In the genomic region with DNA sequence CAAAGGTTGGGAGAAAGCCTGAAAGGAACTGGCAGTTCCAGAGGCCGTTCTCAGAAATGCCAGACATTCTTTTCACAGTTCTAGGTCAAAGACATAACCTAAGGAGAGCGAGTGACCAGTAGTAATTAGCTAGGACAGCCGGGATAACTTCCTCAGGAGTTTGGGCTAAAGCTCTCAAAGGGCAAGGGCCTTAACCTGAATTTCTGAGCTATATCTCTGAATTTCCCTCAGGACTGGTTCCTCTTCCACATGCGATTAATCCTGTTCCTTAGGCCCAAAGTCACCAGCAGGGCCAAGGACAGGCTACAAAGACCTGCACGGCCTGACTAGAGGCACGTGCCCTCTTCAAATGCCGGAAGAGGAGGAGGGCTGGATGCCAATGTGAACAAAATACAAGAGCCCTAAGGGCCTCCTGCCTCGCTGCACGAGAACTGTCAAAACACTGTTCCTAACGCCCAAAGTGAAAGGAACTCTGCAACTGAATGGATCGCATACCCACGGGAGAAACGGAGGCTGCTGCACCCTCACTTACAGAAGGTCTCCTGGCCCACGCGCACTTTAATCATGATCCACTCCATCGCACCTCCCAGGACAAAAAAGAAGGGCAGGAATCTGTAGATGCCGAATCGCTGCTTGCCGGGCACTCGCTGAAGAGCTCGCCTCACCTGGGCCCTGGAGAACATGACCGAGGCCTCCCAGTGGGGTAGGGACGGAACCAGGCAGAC, we compare ENCODE assay signal across 8 mouse cellular contexts. TPM values are rescaled to one million over a fixed set of nuclear protein-coding genes. Genes with fewer than 3 reads are reported as not detected.
DNase-seq lines count a peak whose midpoint lies in the region; ATAC-seq and TF ChIP-seq lines count a peak whose summit lies in the region.

No protein-coding gene starts in this region.

- peaks cover 6 to 34% of the 10 kb centered on the region in 2 experiments for H3K36me3 ChIP-seq in CH12.LX (replicated peaks in 1 of 2; ENCODE audit: control insufficient read depth in 1 of 2, insufficient read depth in 1 of 2, low read length in 1 of 2)
- peaks cover 6% of the 10 kb centered on the region; the same call in 1 of the 2 replicates for H3K36me3 ChIP-seq in heart, embryonic 11.5 days (ENCODE audit: control insufficient read depth, insufficient read depth, low read length)
- peaks cover 4% of the 10 kb centered on the region; the same call in 1 of the 2 replicates for H3K36me3 ChIP-seq in kidney, embryonic 14.5 days (ENCODE audit: control insufficient read depth, insufficient read depth, low read length)

- H3K27me3 ChIP-seq in CH12.LX (replicated peaks) = peaks cover 30% of the 10 kb centered on the region
- H3K27me3 ChIP-seq in heart, embryonic 11.5 days (ENCODE audit: control insufficient read depth, insufficient read depth, low read length) = no peaks in the 10 kb centered on the region
- no peaks in the 10 kb centered on the region for H3K27me3 ChIP-seq in kidney, embryonic 14.5 days (ENCODE audit: control insufficient read depth, insufficient read depth, low read length)

- no peak for TF ChIP-seq CTCF in CH12.LX (conservative IDR thresholded peaks at IDR 0.05 in 1 of 2, IDR thresholded peaks at IDR 0.05 in 1 of 2; ENCODE audit: low read depth in 2 of 2, low read length in 2 of 2)
- no peak for TF ChIP-seq CTCF in cortical plate, adult 2 months (IDR thresholded peaks at IDR 0.05; ENCODE audit: extremely low read depth, insufficient read depth, low read length)

- H3K79me2 ChIP-seq in CH12.LX (replicated peaks; ENCODE audit: control insufficient read depth, extremely low read depth, insufficient read depth, poor library complexity, severe bottlenecking) = peaks cover 11% of the 10 kb centered on the region

- H3K27ac ChIP-seq in CH12.LX (ENCODE audit: insufficient read depth, low read depth) = peak overlapping the region; percentile 33; the same call in 1 of the 2 replicates
- peak overlapping the region; percentile 17; the same call in 1 of the 2 replicates for H3K27ac ChIP-seq in cortical plate, adult 2 months (ENCODE audit: insufficient read depth, low read length)
- peak overlapping the region; percentile 94 for H3K27ac ChIP-seq in heart, embryonic 11.5 days (ENCODE audit: low read depth, low read length)
- peak overlapping the region; percentile 78 for H3K27ac ChIP-seq in kidney, embryonic 14.5 days (ENCODE audit: low read depth, low read length)

- peaks cover 13 to 24% of the 10 kb centered on the region in 2 experiments for H3K4me1 ChIP-seq in CH12.LX (ENCODE audit: control insufficient read depth in 1 of 2, insufficient read depth in 2 of 2)
- peaks cover 2% of the 10 kb centered on the region for H3K4me1 ChIP-seq in cortical plate, adult 2 months (ENCODE audit: control insufficient read depth, insufficient read depth, low read length)
- peaks cover 34% of the 10 kb centered on the region for H3K4me1 ChIP-seq in heart, embryonic 11.5 days (ENCODE audit: control insufficient read depth, insufficient read depth, low read length)
- peaks cover 49% of the 10 kb centered on the region for H3K4me1 ChIP-seq in kidney, embryonic 14.5 days (ENCODE audit: control insufficient read depth, insufficient read depth, low read length)

- WGBS in heart, embryonic 11.5 days (ENCODE audit: insufficient replicate concordance) = 1% methylated on average over 23 of the region's 23 CpGs
- WGBS in kidney, embryonic 14.5 days = under 1% methylated on average over 23 of the region's 23 CpGs

- dilution Hi-C loops in CH12.LX (cut with MboI; ENCODE audit: extremely low pct_ligation_motif_present, extremely low pct_unique_long_range_greater_than_20kb, low sequenced_read_pairs) = no loop called here

- in situ Hi-C loops in CH12.LX (cut with MboI; ENCODE audit: low pct_ligation_motif_present, low pct_unique_long_range_greater_than_20kb, low sequenced_read_pairs) = no loop called here

- no peaks in the 10 kb centered on the region for H3K9me3 ChIP-seq in CH12.LX (replicated peaks; ENCODE audit: low read length)
- no peaks in the 10 kb centered on the region for H3K9me3 ChIP-seq in heart, embryonic 11.5 days (replicated peaks; ENCODE audit: control insufficient read depth, low read length)
- H3K9me3 ChIP-seq in kidney, embryonic 14.5 days (ENCODE audit: control insufficient read depth, low read length) = no peaks in the 10 kb centered on the region

- ATAC-seq in heart, embryonic 11.5 days (replicated peaks; ENCODE audit: insufficient number of reproducible peaks, low FRiP score, low TSS enrichment) = no peak
- no peak for ATAC-seq in kidney, embryonic 14.5 days (ENCODE audit: low FRiP score, low TSS enrichment)

- TF ChIP-seq POLR2A in CH12.LX (IDR thresholded peaks at IDR 0.05; ENCODE audit: low read depth, low read length) = no peak
- no peak for TF ChIP-seq POLR2A in cortical plate, adult 2 months (IDR thresholded peaks at IDR 0.05; ENCODE audit: extremely low read depth, insufficient read depth, low read length)

- no peak for TF ChIP-seq EP300 in CH12.LX (IDR thresholded peaks at IDR 0.05; ENCODE audit: low read length)

- peak overlapping the region; percentile 66; the same call in 1 of the 2 replicates for H3K4me2 ChIP-seq in CH12.LX (ENCODE audit: insufficient read depth, low read depth, poor library complexity, severe bottlenecking)
- peak overlapping the region; percentile 81 for H3K4me2 ChIP-seq in heart, embryonic 11.5 days
- peak overlapping the region; percentile 89 for H3K4me2 ChIP-seq in kidney, embryonic 14.5 days (replicated peaks; ENCODE audit: low read depth, low read length)

- peak overlapping the region; percentile 61 for H3K9ac ChIP-seq in CH12.LX (ENCODE audit: insufficient read depth, low read depth)
- H3K9ac ChIP-seq in heart, embryonic 11.5 days (ENCODE audit: low read depth, low read length) = peak overlapping the region; percentile 95
- H3K9ac ChIP-seq in kidney, embryonic 14.5 days (ENCODE audit: low read depth, low read length) = peak overlapping the region; percentile 72

- H3K4me3 ChIP-seq in CH12.LX (replicated peaks in 1 of 3; ENCODE audit: low read depth in 2 of 3, low read length in 2 of 3, poor library complexity in 1 of 3) = peak overlapping the region; percentile 73 to 94 (median 75)
- H3K4me3 ChIP-seq in cortical plate, adult 2 months (ENCODE audit: insufficient read depth, low read length) = peak overlapping the region; percentile 90
- H3K4me3 ChIP-seq in heart, embryonic 11.5 days (ENCODE audit: low read depth, low read length) = peak overlapping the region; percentile 86
- peak overlapping the region; percentile 71 for H3K4me3 ChIP-seq in kidney, embryonic 14.5 days (ENCODE audit: low read length)

- DNase-seq in 416B (ENCODE audit: low read depth) = peak; percentile 85
- DNase-seq in CH12.LX (ENCODE audit: extremely low read depth) = peak; percentile 56
- DNase-seq in lung, postnatal 10 days = peak; percentile 81
- peak; percentile 30 for DNase-seq in skeletal muscle tissue, adult 2 months (ENCODE audit: low read depth, low spot score)
- DNase-seq in right cerebral cortex, postnatal 14 days = no peak

- no peak for TF ChIP-seq RAD21 in CH12.LX (IDR thresholded peaks at IDR 0.05; ENCODE audit: low read depth, low read length)

TF ChIP-seq in CH12.LX, 34 proteins besides CTCF, POLR2A, EP300 and RAD21 (continues in another document):
- TF ChIP-seq GABPA (IDR thresholded peaks at IDR 0.05; ENCODE audit: insufficient replicate concordance, low read depth, low read length) = no peak
- TF ChIP-seq HCFC1 (IDR thresholded peaks at IDR 0.05; ENCODE audit: low read depth, low read length) = no peak
- TF ChIP-seq RCOR1 (conservative IDR thresholded peaks at IDR 0.05; ENCODE audit: low read depth, low read length) = no peak
- TF ChIP-seq ETS1 (conservative IDR thresholded peaks at IDR 0.05; ENCODE audit: low read depth, low read length) = no peak
- TF ChIP-seq MYC (IDR thresholded peaks at IDR 0.05; ENCODE audit: low read depth, low read length) = peak; percentile 64; the same call in 1 of the 2 replicates
- no peak for TF ChIP-seq ZC3H11A (IDR thresholded peaks at IDR 0.05; ENCODE audit: low read depth, low read length)
- TF ChIP-seq MAX (IDR thresholded peaks at IDR 0.05; ENCODE audit: low read length) = peak; percentile 80
- peak; percentile 92 for TF ChIP-seq BHLHE40 (IDR thresholded peaks at IDR 0.05; ENCODE audit: low read depth, low read length)
- TF ChIP-seq KAT2A (IDR thresholded peaks at IDR 0.05; ENCODE audit: insufficient replicate concordance, low read length) = no peak
- TF ChIP-seq SMC3 (IDR thresholded peaks at IDR 0.05; ENCODE audit: low read depth, low read length) = no peak
- no peak for TF ChIP-seq ZMIZ1 (IDR thresholded peaks at IDR 0.05; ENCODE audit: low read depth, low read length)
- TF ChIP-seq NRF1 (IDR thresholded peaks at IDR 0.05; ENCODE audit: low read depth, low read length) = no peak
- TF ChIP-seq POLR2AphosphoS2 (IDR thresholded peaks at IDR 0.05; ENCODE audit: low read depth, low read length) = no peak
- TF ChIP-seq ELF1 (IDR thresholded peaks at IDR 0.05; ENCODE audit: low read depth, low read length) = peak; percentile 60
- TF ChIP-seq USF2 (conservative IDR thresholded peaks at IDR 0.05; ENCODE audit: low read depth, low read length) = no peak
- no peak for TF ChIP-seq JUND (conservative IDR thresholded peaks at IDR 0.05; ENCODE audit: low read depth, low read length)

RNA-seq across cellular contexts. Expression of gene Smim4, which starts 0.5 kb away (rescaled TPM):
- total RNA-seq in CH12.LX (2012; rRNA removed) (38.0 and 45.8 TPM in 2 replicates), CH12.LX (2014; rRNA removed) (13.5 and 19.1 TPM in 2 replicates)
- polyA plus RNA-seq in CH12.LX (2012; ENCODE audit: insufficient read length, low read depth) = 24.0 and 26.1 TPM in 2 replicates
- 26.7 and 28.4 TPM in 2 replicates for polyA plus RNA-seq in cortical plate, adult 2 months (2012; rRNA removed)
- polyA plus RNA-seq in heart, embryonic 11.5 days (2014; fragmentation: Nextera tagmentation; extraction: Ambion mirVana) = 64.5 and 70.0 TPM in 2 replicates
- 98.5 and 124 TPM in 2 replicates for polyA plus RNA-seq in kidney, embryonic 14.5 days (2014; fragmentation: Nextera tagmentation; extraction: Ambion mirVana)

RNA-seq across cellular contexts. Expression of gene Nt5dc2, which starts 2.6 kb away (rescaled TPM):
- 41.6 and 52.5 TPM in 2 replicates for total RNA-seq in CH12.LX (2012; rRNA removed)
- 2.9 and 4.0 TPM in 2 replicates for total RNA-seq in CH12.LX (2014; rRNA removed)
- 3.3 and 5.7 TPM in 2 replicates for polyA plus RNA-seq in CH12.LX (2012; ENCODE audit: insufficient read length, low read depth)
- 12.8 and 13.0 TPM in 2 replicates for polyA plus RNA-seq in cortical plate, adult 2 months (2012; rRNA removed)
- polyA plus RNA-seq in heart, embryonic 11.5 days (2014; fragmentation: Nextera tagmentation; extraction: Ambion mirVana) = 342 and 344 TPM in 2 replicates
- 377 and 517 TPM in 2 replicates for polyA plus RNA-seq in kidney, embryonic 14.5 days (2014; fragmentation: Nextera tagmentation; extraction: Ambion mirVana)

RNA-seq across cellular contexts. Expression of gene Stab1, which starts 40.2 kb away (rescaled TPM):
- total RNA-seq in CH12.LX (2012; rRNA removed) (3.9 and 4.4 TPM in 2 replicates), CH12.LX (2014; rRNA removed) (4.6 and 5.8 TPM in 2 replicates)
- polyA plus RNA-seq in CH12.LX (2012; ENCODE audit: insufficient read length, low read depth) = 11.2 TPM in 2 replicates
- polyA plus RNA-seq in cortical plate, adult 2 months (2012; rRNA removed) = 17.0 and 17.6 TPM in 2 replicates
- 35.9 and 40.4 TPM in 2 replicates for polyA plus RNA-seq in heart, embryonic 11.5 days (2014; fragmentation: Nextera tagmentation; extraction: Ambion mirVana)
- polyA plus RNA-seq in kidney, embryonic 14.5 days (2014; fragmentation: Nextera tagmentation; extraction: Ambion mirVana) = 39.8 and 41.1 TPM in 2 replicates

Comparison
In these comparisons a context has a peak if more than half of its experiments do, and no peak if none do; other contexts are left out.
1. H3K27ac ChIP-seq: peak in every context shown above with its lines; median percentile 94 in heart, embryonic 11.5 days; 78 in kidney, embryonic 14.5 days; 33 in CH12.LX; 17 in cortical plate, adult 2 months.
2. RNA of gene Nt5dc2, which starts 2.6 kb away (polyA plus RNA-seq): 377 to 517 TPM in kidney, embryonic 14.5 days and 342 to 344 TPM in heart, embryonic 11.5 days; 12.8 to 13.0 TPM in cortical plate, adult 2 months and 3.3 to 5.7 TPM in CH12.LX; every median in the first group is over 10 times any median in the second.
3. Peak in every context shown above with its lines, with median percentiles within 50 percentile points of each other: H3K4me2 ChIP-seq, H3K4me3 ChIP-seq and H3K9ac ChIP-seq.